15 mouse cellular contexts compared by ENCODE assay signal in the genomic region with DNA sequence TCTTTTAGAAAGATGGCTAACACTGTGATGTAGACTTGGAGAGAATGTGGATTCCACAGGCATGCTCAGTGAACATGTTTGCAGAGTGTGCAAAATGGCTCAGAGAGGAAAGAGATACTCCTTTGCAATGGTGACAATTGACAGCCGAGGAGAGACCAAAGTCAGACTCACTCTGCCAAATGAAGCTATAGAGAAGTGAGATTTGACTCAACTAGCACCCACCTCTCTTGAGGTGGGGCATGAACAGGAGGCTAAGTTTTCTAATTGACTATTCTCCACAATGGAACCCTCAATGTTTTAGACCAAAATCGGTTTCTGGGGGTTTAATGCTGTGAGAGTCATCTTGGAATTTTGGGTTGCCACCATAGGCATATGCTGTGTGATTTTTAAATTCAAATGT.
"Had no signal": no experiment of that assay in that cellular context is flagged by ENCODE, and none has a peak within 500 bp of the region (broad histone marks: within the 10 kb centered on the region; RNA-seq: fewer than 3 reads in every experiment).

No protein-coding gene starts in this region.

- H3K9ac ChIP-seq: liver, embryonic 14.5 days; lung, embryonic 15.5 days; midbrain, embryonic 13.5 days; midbrain, embryonic 15.5 days; neural tube, embryonic 12.5 days had no signal

- H3K4me3 ChIP-seq: lung, embryonic 15.5 days; megakaryocyte, embryonic 14.5 days; midbrain, embryonic 13.5 days; midbrain, embryonic 15.5 days; neural tube, embryonic 12.5 days had no signal

- H3K36me3 ChIP-seq: lung, embryonic 15.5 days; midbrain, embryonic 13.5 days; midbrain, embryonic 15.5 days; neural tube, embryonic 12.5 days had no signal

- H3K4me1 ChIP-seq: lung, embryonic 15.5 days; midbrain, embryonic 13.5 days; midbrain, embryonic 15.5 days had no signal

- DNase-seq: lung, adult 2 months; lung, postnatal 14 days; lung, postnatal 36 days; right cerebral cortex, postnatal 14 days; thymus, adult 18-20 months; thymus, postnatal 14 days; thymus, postnatal 36 days had no signal

- ATAC-seq: midbrain, embryonic 13.5 days; midbrain, embryonic 15.5 days had no signal

- H3K4me2 ChIP-seq: lung, embryonic 15.5 days; midbrain, embryonic 11.5 days; midbrain, embryonic 13.5 days; midbrain, embryonic 15.5 days; neural tube, embryonic 12.5 days had no signal

- H3K27ac ChIP-seq: liver, embryonic 14.5 days; lung, embryonic 15.5 days; macrophage; midbrain, embryonic 13.5 days; midbrain, embryonic 15.5 days; neural tube, embryonic 12.5 days had no signal

- H3K27me3 ChIP-seq: lung, embryonic 15.5 days; midbrain, embryonic 13.5 days; midbrain, embryonic 15.5 days; neural tube, embryonic 12.5 days had no signal

- H3K9me3 ChIP-seq: lung, embryonic 15.5 days; megakaryocyte, embryonic 14.5 days; midbrain, embryonic 13.5 days; midbrain, embryonic 15.5 days; neural tube, embryonic 12.5 days had no signal
